1 mouse cellular context compared by ENCODE assay signal in genomic region chr16:10541598-10541930, GRCm38 (mm10).
A peak's percentile ranks its signal among the peaks of the same experiment; 100 is the strongest.
TF ChIP-seq lines count a peak whose summit lies in the region.

No protein-coding gene starts in this region.

TF ChIP-seq in MEL, 35 proteins besides CTCF, POLR2A, EP300 and RAD21 (continued from another document):
- TF ChIP-seq NRF1 (IDR thresholded peaks at IDR 0.05; ENCODE audit: insufficient read depth, low read depth, low read length, poor library complexity, severe bottlenecking) = no peak
- TF ChIP-seq MAX (IDR thresholded peaks at IDR 0.05; ENCODE audit: low read length) = 0 out of 2 replicates have a peak, but pooled peaks have one; percentile 8
- no peak for TF ChIP-seq CHD2 (IDR thresholded peaks at IDR 0.05; ENCODE audit: low read length)
- peak; percentile 14; the same call in 1 of the 2 replicates for TF ChIP-seq MXI1 (IDR thresholded peaks at IDR 0.05; ENCODE audit: low read depth, low read length)
- no peak for TF ChIP-seq POLR2AphosphoS2 (IDR thresholded peaks at IDR 0.05; ENCODE audit: low read length)
- no peak for TF ChIP-seq MEF2A (IDR thresholded peaks at IDR 0.05; ENCODE audit: extremely low read depth, insufficient replicate concordance, low read depth, low read length, poor library complexity, severe bottlenecking)
